Mouse (Mus musculus): ENCODE data around the gene Fam83e.

Fam83e gene

GRCm38 (mm10) chr7:45739820-45740219 is 18.8 kb downstream of the Fam83e start:
- DNase-seq (ENCODE audit: low read depth, low spot score), result no peak

GRCm38 (mm10) chr7:45741308-45741707 is 20.3 kb downstream of the Fam83e start:
- peak; percentile 59 for DNase-seq (ENCODE audit: low read depth, low spot score)

GRCm38 (mm10) chr7:45741777-45742176 is 20.8 kb downstream of the Fam83e start:
- DNase-seq (ENCODE audit: low read depth, low spot score), result peak; percentile 89

- DNase-seq (ENCODE audit: low read depth, low spot score), result peak; percentile 95
Observed at GRCm38 (mm10) chr7:45742338-45742737, 21.3 kb downstream of the Fam83e start.

- DNase-seq (ENCODE audit: low read depth, low spot score), result peak; percentile 90
Observed at GRCm38 (mm10) chr7:45744387-45744786, 23.4 kb downstream of the Fam83e start.

GRCm38 (mm10) chr7:45746518-45746917 is 25.5 kb downstream of the Fam83e start:
- no peak for DNase-seq (ENCODE audit: low read depth, low spot score)

GRCm38 (mm10) chr7:45747450-45747849 is 26.4 kb downstream of the Fam83e start:
- DNase-seq (ENCODE audit: low read depth, low spot score), result no peak

- no peak for DNase-seq (ENCODE audit: low read depth, low spot score)
Observed at GRCm38 (mm10) chr7:45748110-45748509, 27.1 kb downstream of the Fam83e start.

- peak; percentile 51 for DNase-seq (ENCODE audit: low read depth, low spot score)
Observed at GRCm38 (mm10) chr7:45749401-45749800, 28.4 kb downstream of the Fam83e start.

- no peak for DNase-seq (ENCODE audit: low read depth, low spot score)
Observed at GRCm38 (mm10) chr7:45750162-45750561, 29.1 kb downstream of the Fam83e start.

- DNase-seq (ENCODE audit: low read depth, low spot score), result no peak
Observed at GRCm38 (mm10) chr7:45755703-45756102, 34.7 kb downstream of the Fam83e start.

- DNase-seq (ENCODE audit: low read depth, low spot score), result no peak
Observed at GRCm38 (mm10) chr7:45759400-45759799, 38.4 kb downstream of the Fam83e start.

GRCm38 (mm10) chr7:45760151-45760550 is 39.1 kb downstream of the Fam83e start:
- DNase-seq (ENCODE audit: low read depth, low spot score), result no peak

GRCm38 (mm10) chr7:45765995-45766394 is 45.0 kb downstream of the Fam83e start:
- DNase-seq (ENCODE audit: low read depth, low spot score), result no peak

GRCm38 (mm10) chr7:45766764-45767163 is 45.8 kb downstream of the Fam83e start:
- DNase-seq (ENCODE audit: low read depth, low spot score), result no peak

GRCm38 (mm10) chr7:45767500-45767899 is 46.5 kb downstream of the Fam83e start:
- DNase-seq (ENCODE audit: low read depth, low spot score), result no peak

GRCm38 (mm10) chr7:45770427-45771082 is 49.5 kb downstream of the Fam83e start:
- no peak for DNase-seq (ENCODE audit: low read depth, low spot score)

GRCm38 (mm10) chr7:45771101-45771500 is 50.1 kb downstream of the Fam83e start:
- no peak for DNase-seq (ENCODE audit: low read depth, low spot score)

GRCm38 (mm10) chr7:45775237-45775636 is 54.2 kb downstream of the Fam83e start:
- DNase-seq (ENCODE audit: low read depth, low spot score), result no peak

Data from brain, adult 2 months (tissue).